Mouse (Mus musculus) T-cell, adult 2 months (primary cell): ENCODE results near the gene Adamts1.

Source experiments
- DNase-seq: peaks from one replicate; pipeline ENCODE4 v3.0.0; 2022; ENCODE audit warnings: low spot score

Gene Adamts1

DNA sequence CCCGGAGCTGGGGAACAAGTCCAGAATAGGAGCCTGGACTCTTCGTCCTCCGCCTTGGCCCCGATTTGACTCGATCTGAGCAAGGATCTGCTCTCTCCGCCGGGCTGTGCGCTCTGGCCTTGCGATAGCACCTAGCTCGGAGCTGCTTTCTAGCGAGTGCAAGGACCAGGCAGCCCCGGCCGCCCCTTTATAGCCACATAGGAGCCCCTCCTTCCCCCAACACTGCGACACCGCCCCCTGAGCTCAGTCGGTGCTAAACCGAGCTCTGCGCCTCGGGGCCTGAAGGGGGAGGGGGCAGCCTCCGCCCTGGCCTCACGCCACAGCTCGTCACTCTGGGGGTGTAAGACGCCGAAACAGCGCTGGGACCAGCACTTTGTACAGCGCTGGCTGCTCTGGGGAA, at the start of gene Adamts1:
Gene Adamts1, minus strand, starts transcription at position 160 of the 400 bp plus-strand sequence.
- DNase-seq = no peak

DNA sequence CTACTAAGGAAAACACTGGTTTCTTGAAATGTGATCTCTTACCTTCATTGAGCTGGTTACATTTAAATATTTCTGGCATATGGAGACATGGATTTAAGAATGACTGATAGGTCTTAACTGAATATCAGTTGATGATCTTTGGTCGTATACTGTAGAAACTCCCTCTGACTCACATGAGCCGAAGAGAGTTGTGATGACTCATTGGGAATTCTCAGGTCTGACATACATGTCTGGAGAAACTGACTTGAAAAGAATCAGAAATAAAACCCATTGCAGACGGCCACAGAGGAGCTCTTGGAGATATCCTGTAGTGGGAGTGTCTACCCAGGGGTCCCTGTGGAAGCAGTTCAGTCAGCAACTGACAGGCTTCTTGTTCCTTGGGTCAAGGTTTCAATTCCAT, 24.2 kb upstream of the Adamts1 start:
- no peak for DNase-seq

DNA sequence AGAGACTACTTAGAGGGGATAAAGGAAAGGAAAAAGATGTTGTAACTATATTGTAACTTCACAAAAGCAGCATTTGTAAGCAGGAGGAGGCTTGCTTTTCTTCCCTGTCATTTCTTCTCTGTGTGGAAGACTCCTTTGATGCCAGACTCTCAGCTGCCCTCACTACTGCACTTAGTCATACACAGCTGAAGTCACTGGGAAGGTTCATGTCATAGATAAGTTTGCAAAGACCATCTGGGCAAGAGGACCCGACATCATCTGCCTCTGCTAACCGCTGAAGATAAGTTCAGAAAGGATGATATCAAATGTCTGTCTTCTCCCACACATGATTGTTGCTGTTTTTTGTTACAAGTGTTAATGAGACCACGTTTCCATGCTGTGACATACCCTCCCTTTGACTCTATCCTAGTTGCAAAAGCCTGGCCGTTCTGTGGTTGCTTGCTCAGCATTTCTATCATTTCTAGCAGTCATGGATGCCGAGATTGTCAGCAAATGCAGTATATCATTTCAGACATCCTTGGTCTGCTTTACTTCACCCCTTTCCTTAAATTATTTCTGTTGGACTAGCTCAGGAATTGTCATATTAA, 19.5 kb upstream of the Adamts1 start:
- DNase-seq = no peak

GRCm38 (mm10) chr16:85819808-85820458, 17.0 kb upstream of the Adamts1 start:
- no peak for DNase-seq

- no peak for DNase-seq
Observed at GRCm38 (mm10) chr16:85814116-85814515, 11.2 kb upstream of the Adamts1 start.

DNA sequence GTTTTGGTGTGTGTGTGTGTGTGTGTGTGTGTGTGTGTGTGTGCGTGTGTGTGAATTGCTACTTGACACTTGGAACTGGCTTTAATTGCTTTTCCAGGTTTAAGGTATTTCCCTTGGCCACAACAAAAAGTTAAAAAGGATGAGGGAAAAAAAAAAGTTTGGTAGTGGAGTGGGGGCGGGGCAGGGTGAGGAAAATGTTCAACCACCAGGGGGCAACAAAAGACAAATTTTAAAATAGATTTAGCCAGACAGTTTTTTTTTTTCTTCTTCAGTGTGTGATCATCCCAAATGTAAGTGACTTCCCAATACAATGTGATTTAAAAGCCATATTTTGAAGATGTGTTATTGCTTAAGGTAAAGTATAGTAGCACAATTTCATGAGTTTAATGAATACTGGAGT, 4.7 kb upstream of the Adamts1 start:
- DNase-seq = no peak

DNA sequence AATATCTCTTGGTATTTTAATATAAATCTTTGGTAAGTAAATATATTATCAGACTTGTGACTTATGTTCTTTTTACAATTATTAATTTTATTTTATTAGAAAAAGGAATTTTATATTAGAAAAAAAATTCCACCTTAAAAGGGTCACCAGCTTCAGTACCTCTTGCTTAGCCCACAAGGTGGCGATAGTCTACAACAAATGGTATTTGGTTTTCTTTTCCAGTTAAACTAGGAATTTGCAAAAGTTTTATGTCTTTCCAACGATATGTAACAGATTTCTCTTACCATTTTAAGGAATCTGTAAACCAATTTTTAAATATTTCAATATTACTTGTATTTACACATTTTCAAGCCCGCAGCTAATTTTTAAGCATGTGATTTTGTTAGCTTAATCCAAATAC, 4.2 kb upstream of the Adamts1 start:
- no peak for DNase-seq

DNA sequence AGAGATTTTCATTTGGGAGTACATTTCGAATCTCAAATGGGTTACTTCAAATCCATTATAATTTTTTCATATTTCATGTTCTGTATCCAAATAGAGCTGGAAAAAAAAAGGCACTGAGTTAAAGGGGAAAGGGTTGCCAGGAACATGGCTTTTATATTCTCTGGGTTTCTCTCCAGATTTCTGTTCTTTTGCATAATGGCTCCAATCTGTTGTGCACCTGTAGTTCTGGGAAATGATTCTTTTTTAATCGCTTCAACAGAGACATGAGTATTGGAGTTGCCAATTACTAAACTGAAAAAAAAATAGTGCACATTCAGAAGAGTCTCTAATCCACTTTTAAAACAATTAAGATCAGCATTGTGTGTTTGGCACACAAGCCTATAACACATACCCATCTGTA, 2.7 kb upstream of the Adamts1 start:
- no peak for DNase-seq

DNA sequence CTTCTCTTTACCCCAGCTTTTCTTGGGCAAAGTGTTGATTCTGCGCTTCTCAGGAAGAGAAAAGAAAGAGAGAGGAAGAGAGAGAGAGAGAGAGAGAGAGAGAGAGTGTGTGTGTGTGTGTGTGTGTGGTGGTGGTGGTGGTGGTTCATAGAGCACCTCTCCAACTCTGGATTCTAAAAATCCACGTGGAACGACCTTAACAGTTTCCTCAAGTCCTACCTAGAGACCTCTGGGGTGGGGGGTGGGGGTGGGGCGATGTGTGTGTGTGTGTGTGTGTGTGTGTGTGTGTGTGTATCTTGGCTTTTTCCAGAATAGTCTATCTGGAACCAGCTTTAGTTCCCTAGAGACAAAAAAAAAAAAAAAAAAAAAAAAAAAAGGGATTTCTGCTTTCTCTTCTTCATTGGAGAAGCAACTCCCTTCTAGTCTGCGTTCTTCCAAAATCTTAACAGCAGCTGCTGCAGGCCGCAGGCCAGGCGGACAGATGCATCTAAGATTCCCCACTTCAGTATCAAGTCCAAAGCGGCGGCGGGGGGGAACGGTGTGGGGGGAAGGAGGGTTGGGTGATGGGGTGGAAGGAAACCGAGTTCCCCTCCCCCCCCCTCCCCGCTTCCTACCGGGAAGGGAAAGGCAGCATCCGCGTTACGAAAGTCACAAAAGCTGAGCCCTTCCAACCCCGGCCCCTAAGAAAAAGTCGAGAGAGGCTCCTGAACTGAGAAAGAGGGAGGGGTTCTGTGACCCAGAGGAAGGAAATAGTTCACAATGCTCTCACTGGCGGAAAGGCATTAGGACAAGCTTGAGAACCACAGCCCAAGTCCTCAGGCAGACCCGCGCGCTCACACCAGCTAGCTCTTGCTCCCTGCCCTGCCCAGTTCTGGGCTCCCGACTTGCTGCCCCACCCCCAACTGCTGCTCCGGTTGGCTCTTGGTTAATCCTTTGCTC, 969 bp upstream of the Adamts1 start:
- no peak for DNase-seq

DNA sequence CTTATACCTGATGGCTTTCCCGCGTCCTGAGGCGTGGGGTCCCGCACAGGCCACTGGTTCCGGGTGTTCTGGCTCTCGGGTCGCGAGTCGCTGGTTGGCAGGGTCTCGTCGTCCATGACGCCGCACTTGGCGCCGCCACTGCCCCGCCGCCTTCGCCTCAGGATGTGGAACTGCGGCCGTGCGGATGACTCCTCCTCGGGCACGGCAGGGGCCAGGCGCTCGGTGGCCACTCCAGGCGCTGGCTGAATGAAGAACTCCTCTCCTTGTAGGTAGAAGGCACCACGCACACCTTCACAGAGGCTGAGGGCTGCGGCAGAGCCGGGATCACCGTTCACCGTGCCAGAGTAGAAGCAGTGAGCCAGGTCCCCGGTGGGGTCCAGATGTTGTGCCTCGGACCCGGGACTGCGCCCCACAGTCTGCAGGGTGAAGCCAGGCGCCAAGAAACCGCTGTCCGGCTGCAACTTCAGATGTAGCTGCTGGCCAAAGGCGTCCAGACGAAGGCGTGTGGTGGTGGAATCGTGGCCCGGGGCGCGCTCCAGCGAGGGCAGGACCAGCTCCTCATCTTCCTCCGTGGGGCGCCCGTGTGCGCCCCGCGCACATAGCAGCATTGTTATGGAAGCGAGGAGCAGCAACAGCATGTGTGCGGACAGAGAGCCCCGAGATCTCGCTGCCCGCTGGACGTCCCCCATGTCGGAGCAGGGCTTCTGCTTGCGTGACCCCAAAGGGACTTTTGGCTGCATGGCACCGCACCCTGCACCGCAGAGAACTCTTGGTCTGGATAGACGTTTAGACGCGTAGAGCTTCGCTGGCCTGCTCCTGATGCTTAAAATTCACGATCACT, 722 bp downstream of the Adamts1 start:
- DNase-seq = no peak

DNA sequence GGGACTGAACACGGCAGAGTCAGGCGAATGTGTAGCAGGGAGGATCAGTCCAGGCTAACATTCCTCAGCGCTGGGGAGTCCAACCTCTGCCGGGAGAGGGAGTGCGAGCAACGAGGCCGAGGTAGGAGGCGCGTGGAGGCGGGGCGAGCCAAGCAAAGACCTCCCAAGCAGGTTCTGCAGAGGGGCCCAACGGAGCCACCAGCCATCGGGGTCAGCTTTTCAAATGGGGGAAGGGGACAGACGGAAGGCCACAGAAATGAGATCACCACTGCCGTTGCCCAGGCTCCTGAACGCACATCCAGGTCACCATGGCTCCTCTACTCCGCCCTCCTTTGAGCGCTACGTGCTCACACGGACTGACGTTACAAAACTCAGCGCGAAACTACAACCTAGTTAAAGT, 1.7 kb downstream of the Adamts1 start:
- no peak for DNase-seq

GRCm38 (mm10) chr16:85800691-85801090, 2.2 kb downstream of the Adamts1 start:
- DNase-seq = no peak

DNA sequence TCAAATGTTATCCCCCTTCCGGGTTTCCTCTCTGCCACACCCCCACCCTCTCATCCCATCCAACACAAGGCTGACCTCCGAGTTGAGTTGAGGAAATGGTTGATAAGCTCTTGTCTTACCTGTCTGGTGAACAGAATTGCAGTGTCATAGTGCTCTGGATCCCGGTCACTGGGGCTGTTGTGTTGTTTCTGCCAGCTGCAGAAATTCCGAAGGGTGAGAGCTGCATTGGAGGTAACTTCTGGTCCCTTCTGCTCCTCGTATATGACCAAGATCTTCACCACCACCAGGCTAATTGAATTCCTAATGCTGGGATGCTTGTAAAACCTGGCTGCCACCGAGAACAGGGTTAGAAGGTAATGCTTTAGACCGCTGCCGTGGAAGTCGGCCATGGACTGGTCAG, 2.9 kb downstream of the Adamts1 start:
- no peak for DNase-seq

DNA sequence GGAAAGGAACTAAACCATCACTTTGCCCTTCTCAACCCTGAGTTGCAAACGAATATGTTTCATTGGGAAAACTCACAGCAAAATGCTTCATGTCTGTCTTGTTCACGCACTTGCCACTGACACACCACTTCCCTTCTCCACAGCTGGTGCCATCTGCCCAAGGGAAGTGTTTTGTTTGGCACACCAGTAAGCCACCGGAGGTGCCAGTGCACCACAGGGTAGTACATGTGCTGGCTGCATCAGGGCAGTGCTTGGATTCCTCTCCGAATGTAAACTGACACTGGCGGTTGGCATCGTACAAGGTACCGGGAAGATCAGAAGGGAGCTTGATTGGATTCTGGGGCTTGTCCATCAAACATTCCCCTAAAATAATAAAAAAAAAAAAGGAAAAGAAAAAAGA, 4.6 kb downstream of the Adamts1 start:
- no peak for DNase-seq

- DNase-seq = no peak
Observed at GRCm38 (mm10) chr16:85797161-85797560, 5.8 kb downstream of the Adamts1 start.

DNA sequence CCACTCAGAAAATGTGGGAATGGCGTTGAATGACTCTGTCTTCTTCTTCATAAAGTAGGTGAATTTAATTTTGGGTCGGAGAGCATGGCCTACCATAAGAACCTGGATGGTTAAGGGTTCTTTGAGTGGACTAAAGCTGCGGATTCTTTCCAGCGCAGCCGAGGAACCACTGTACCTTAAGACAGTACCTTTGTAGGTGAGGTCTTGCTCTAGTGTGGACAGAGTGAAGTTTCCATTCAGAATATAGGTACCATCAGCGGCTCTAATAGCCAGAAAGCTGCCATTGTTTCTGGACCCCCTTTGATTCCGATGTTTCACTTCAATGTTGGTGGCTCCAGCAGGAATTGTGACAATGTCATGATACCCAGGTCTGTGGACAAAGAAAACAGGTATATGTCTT, 7.2 kb downstream of the Adamts1 start:
- no peak for DNase-seq

GRCm38 (mm10) chr16:85793166-85793830, 9.6 kb downstream of the Adamts1 start:
- no peak for DNase-seq

DNA sequence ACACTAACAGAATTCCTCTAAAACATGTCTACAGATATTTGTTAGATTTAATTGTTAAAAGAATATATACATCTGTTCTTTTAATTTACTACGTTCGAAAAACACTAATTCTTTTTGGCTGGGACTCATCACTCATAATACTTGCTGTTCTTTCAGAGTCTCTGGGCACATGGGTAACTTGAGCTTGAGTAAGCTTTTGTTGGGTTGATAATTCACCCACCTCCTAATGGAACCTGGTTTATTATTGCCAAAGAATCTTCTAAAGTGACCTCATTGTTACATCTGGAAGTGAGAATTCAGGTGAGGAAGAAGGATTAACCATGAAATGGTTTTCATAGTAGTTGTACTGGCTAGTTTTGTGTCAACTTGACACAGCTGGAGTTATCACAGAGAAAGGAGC, 21.8 kb downstream of the Adamts1 start:
- no peak for DNase-seq

DNA sequence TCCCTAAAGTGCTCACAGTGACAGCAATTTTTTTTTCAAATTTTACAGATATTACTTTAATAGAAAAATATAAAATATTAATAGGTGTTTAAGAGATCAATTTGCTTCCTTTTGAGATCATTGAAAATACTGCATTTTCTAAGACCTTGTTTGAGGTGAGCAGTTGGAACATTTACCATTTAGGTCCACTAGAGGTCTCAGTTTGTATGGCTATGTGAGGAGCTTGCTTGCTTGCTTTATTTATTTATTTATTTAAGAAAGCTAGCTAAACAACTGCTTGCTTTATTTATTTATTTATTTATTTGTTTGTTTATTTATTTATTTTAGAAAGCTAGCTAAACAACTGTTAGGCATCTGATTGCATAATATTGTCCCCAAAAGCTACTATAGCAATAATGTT, 23.1 kb downstream of the Adamts1 start:
- DNase-seq = no peak

DNA sequence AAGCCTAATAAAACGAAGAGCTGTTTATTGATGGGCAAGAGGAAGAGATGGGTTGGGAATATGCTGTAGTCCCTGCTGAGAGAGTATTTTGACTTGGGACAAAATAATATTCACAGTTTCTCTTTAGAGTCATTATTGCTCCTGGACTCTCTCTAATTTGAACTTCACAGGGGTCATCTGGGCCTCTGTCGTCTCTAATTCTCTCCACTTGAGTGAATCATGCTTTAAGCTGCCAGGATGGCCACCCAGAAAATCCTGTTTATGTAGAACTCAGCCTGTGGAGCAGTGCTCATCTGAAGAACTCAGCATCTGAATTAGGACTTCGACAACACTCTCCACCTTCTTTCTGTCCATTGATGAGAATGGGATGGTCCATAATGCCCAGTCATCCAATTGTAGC, 30.6 kb downstream of the Adamts1 start:
- no peak for DNase-seq

- no peak for DNase-seq
Observed at GRCm38 (mm10) chr16:85767341-85767740, 35.6 kb downstream of the Adamts1 start.

GRCm38 (mm10) chr16:85765697-85766096, 37.2 kb downstream of the Adamts1 start:
- no peak for DNase-seq
